Mouse (Mus musculus) limb, embryonic 15.5 days (tissue): ENCODE measurements at regions not wholly inside any gene's neighbourhood (a gene's known extent, or its start where the extent isn't known, plus 50 kb on each side); places are given as distances from the start of the nearest gene placed in this dataset.

Source experiments
- ATAC-seq: fragments of 200-750 bp; cut with Nextera tagmentation; 2 replicates; pipeline ENCODE4 v1.8.0; 2017; ENCODE audit warnings: low read depth, moderate TSS enrichment; ENCODE audit not compliant: insufficient number of reproducible peaks, low FRiP score, low TSS enrichment
- H3K27ac ChIP-seq: fragments of 300-500 bp; sonication (generic); 2 replicates; pipeline ENCODE4 v1.5.1; 2015; ENCODE audit warnings: moderate library complexity, mild to moderate bottlenecking, inconsistent platforms
- H3K27me3 ChIP-seq: fragments of 300-500 bp; sonication (generic); 2 replicates; pipeline ENCODE4 v1.6.1; 2015; ENCODE audit warnings: inconsistent platforms
- H3K36me3 ChIP-seq: fragments of 300-500 bp; sonication (generic); 2 replicates; pipeline ENCODE4 v1.6.1; 2015; ENCODE audit warnings: inconsistent platforms
- H3K4me1 ChIP-seq: fragments of 300-500 bp; sonication (generic); 2 replicates; pipeline ENCODE4 v1.6.1; 2015; ENCODE audit warnings: inconsistent platforms
- H3K4me2 ChIP-seq: fragments of 300-500 bp; sonication (generic); 2 replicates; pipeline ENCODE4 v1.6.1; 2015; ENCODE audit warnings: mild to moderate bottlenecking, inconsistent platforms
- H3K4me3 ChIP-seq: fragments of 300-500 bp; sonication (generic); 2 replicates; pipeline ENCODE4 v1.5.1; 2015; ENCODE audit warnings: mild to moderate bottlenecking, inconsistent platforms
- H3K9ac ChIP-seq: fragments of 300-500 bp; sonication (generic); 2 replicates; pipeline ENCODE4 v1.6.1; 2015; ENCODE audit warnings: inconsistent platforms
- H3K9me3 ChIP-seq: fragments of 300-500 bp; sonication (generic); 2 replicates; pipeline ENCODE4 v1.6.1; 2016; ENCODE audit warnings: inconsistent platforms
- WGBS: fragments of 180-500 bp; shearing (Covaris S2); methylation state at CpG from one replicate; pipeline ENCODE4 v1.1.7; 2015; 5-methylcytosine and 5-hydroxymethylcytosine counted together

- no peak overlapping the region for H3K4me3 ChIP-seq
- H3K9ac ChIP-seq = no peak overlapping the region
- no peaks in the 10 kb centered on the region for H3K9me3 ChIP-seq
- no peaks in the 10 kb centered on the region for H3K4me1 ChIP-seq
- no peak overlapping the region for H3K4me2 ChIP-seq
- no peak overlapping the region for H3K27ac ChIP-seq
- H3K27me3 ChIP-seq = no peaks in the 10 kb centered on the region
- no peak for ATAC-seq
- WGBS = 77% methylated on average over 3 of the region's 3 CpGs
- H3K36me3 ChIP-seq = no peaks in the 10 kb centered on the region
Measured at GRCm38 (mm10) chr12:29323534-29323933, 204.7 kb upstream of the Myt1l start.

GRCm38 (mm10) chr12:29335839-29336469 is 192.2 kb upstream of the Myt1l start:
- H3K9me3 ChIP-seq = no peaks in the 10 kb centered on the region
- no peak overlapping the region for H3K9ac ChIP-seq
- H3K4me1 ChIP-seq = no peaks in the 10 kb centered on the region
- no peak overlapping the region for H3K4me2 ChIP-seq
- no peaks in the 10 kb centered on the region for H3K27me3 ChIP-seq
- 56% methylated on average over 3 of the region's 3 CpGs for WGBS
- no peak overlapping the region for H3K27ac ChIP-seq
- ATAC-seq = no peak
- H3K36me3 ChIP-seq = no peaks in the 10 kb centered on the region
- no peak overlapping the region for H3K4me3 ChIP-seq

GRCm38 (mm10) chr12:29337336-29337735 is 190.8 kb upstream of the Myt1l start:
- Histone ChIP-seq H3K4me1 (no peaks in the 10 kb centered on the region), H3K9me3 (no peaks in the 10 kb centered on the region), H3K9ac (no peak overlapping the region), H3K4me2 (no peak overlapping the region), H3K27ac (no peak overlapping the region), H3K4me3 (no peak overlapping the region), H3K36me3 (no peaks in the 10 kb centered on the region), H3K27me3 (no peaks in the 10 kb centered on the region)
- WGBS = 88% methylated on average over 2 of the region's 2 CpGs
- ATAC-seq = no peak

- Histone ChIP-seq H3K27me3 (no peaks in the 10 kb centered on the region), H3K4me3 (no peak overlapping the region), H3K9me3 (no peaks in the 10 kb centered on the region), H3K4me2 (no peak overlapping the region), H3K36me3 (no peaks in the 10 kb centered on the region), H3K9ac (no peak overlapping the region), H3K4me1 (0 out of 2 replicates have a peak, but pooled peaks cover 2% of the 10 kb centered on the region), H3K27ac (no peak overlapping the region)
- 50% methylated on average over 7 of the region's 7 CpGs for WGBS
- ATAC-seq = no peak
Measured at GRCm38 (mm10) chr12:29341388-29341995, 186.7 kb upstream of the Myt1l start.

GRCm38 (mm10) chr12:29343147-29343852 is 184.9 kb upstream of the Myt1l start:
- Histone ChIP-seq H3K4me3 (no peak overlapping the region), H3K27ac (no peak overlapping the region), H3K9ac (no peak overlapping the region), H3K4me2 (no peak overlapping the region), H3K4me1 (0 out of 2 replicates have a peak, but pooled peaks cover 2% of the 10 kb centered on the region), H3K36me3 (no peaks in the 10 kb centered on the region), H3K9me3 (no peaks in the 10 kb centered on the region), H3K27me3 (no peaks in the 10 kb centered on the region)
- no peak for ATAC-seq
- 48% methylated on average over 12 of the region's 12 CpGs for WGBS

- Histone ChIP-seq H3K9me3 (no peaks in the 10 kb centered on the region), H3K9ac (no peak overlapping the region), H3K4me2 (no peak overlapping the region), H3K4me1 (no peaks in the 10 kb centered on the region), H3K4me3 (no peak overlapping the region), H3K36me3 (no peaks in the 10 kb centered on the region), H3K27me3 (no peaks in the 10 kb centered on the region), H3K27ac (no peak overlapping the region)
- ATAC-seq = no peak
- 77% methylated on average over 2 of the region's 2 CpGs for WGBS
Measured at GRCm38 (mm10) chr12:29348698-29349097, 179.5 kb upstream of the Myt1l start.

- Histone ChIP-seq H3K4me1 (no peaks in the 10 kb centered on the region), H3K9ac (no peak overlapping the region), H3K36me3 (no peaks in the 10 kb centered on the region), H3K4me2 (no peak overlapping the region), H3K4me3 (no peak overlapping the region), H3K9me3 (no peaks in the 10 kb centered on the region), H3K27me3 (no peaks in the 10 kb centered on the region), H3K27ac (no peak overlapping the region)
- WGBS = 60% methylated on average over 9 of the region's 9 CpGs
- ATAC-seq = no peak
Measured at GRCm38 (mm10) chr12:29349146-29349850, 178.9 kb upstream of the Myt1l start.

- Histone ChIP-seq H3K4me1 (peaks cover 4% of the 10 kb centered on the region; the same call in 1 of the 2 replicates), H3K9ac (no peak overlapping the region), H3K36me3 (no peaks in the 10 kb centered on the region), H3K27me3 (no peaks in the 10 kb centered on the region), H3K27ac (no peak overlapping the region), H3K4me3 (no peak overlapping the region), H3K4me2 (no peak overlapping the region), H3K9me3 (no peaks in the 10 kb centered on the region)
- WGBS = 50% methylated on average over 9 of the region's 11 CpGs
- no peak for ATAC-seq
Measured at GRCm38 (mm10) chr12:29353777-29354496, 174.2 kb upstream of the Myt1l start.

- Histone ChIP-seq H3K4me2 (no peak overlapping the region), H3K27ac (no peak overlapping the region), H3K36me3 (no peaks in the 10 kb centered on the region), H3K27me3 (no peaks in the 10 kb centered on the region), H3K9me3 (no peaks in the 10 kb centered on the region), H3K4me1 (peaks cover 4% of the 10 kb centered on the region; the same call in 1 of the 2 replicates), H3K9ac (no peak overlapping the region), H3K4me3 (no peak overlapping the region)
- ATAC-seq = no peak
- 39% methylated on average over 4 of the region's 6 CpGs for WGBS
Measured at GRCm38 (mm10) chr12:29354816-29355215, 173.4 kb upstream of the Myt1l start.

GRCm38 (mm10) chr12:29356681-29357397 is 171.3 kb upstream of the Myt1l start:
- no peak for ATAC-seq
- Histone ChIP-seq H3K36me3 (no peaks in the 10 kb centered on the region), H3K9me3 (no peaks in the 10 kb centered on the region), H3K27me3 (no peaks in the 10 kb centered on the region), H3K9ac (no peak overlapping the region), H3K27ac (no peak overlapping the region), H3K4me2 (no peak overlapping the region), H3K4me1 (peaks cover 4% of the 10 kb centered on the region; the same call in 1 of the 2 replicates), H3K4me3 (no peak overlapping the region)
- WGBS = 15% methylated on average over 11 of the region's 11 CpGs

- no peak overlapping the region for H3K4me2 ChIP-seq
- no peak overlapping the region for H3K9ac ChIP-seq
- H3K36me3 ChIP-seq = no peaks in the 10 kb centered on the region
- no peak overlapping the region for H3K27ac ChIP-seq
- H3K4me3 ChIP-seq = no peak overlapping the region
- no peaks in the 10 kb centered on the region for H3K9me3 ChIP-seq
- ATAC-seq = no peak
- H3K27me3 ChIP-seq = no peaks in the 10 kb centered on the region
- peaks cover 4% of the 10 kb centered on the region; the same call in 1 of the 2 replicates for H3K4me1 ChIP-seq
- 95% methylated on average over 6 of the region's 6 CpGs for WGBS
Measured at GRCm38 (mm10) chr12:29361236-29361635, 166.9 kb upstream of the Myt1l start.
